Mouse (Mus musculus): Measurements from ENCODE around the gene Taf4. TPM values are rescaled to one million over a fixed set of nuclear protein-coding genes. Genes with fewer than 3 reads are reported as not detected.

Taf4 gene
- polyA plus RNA-seq, 1 experiment, result 11.0 TPM

DNA sequence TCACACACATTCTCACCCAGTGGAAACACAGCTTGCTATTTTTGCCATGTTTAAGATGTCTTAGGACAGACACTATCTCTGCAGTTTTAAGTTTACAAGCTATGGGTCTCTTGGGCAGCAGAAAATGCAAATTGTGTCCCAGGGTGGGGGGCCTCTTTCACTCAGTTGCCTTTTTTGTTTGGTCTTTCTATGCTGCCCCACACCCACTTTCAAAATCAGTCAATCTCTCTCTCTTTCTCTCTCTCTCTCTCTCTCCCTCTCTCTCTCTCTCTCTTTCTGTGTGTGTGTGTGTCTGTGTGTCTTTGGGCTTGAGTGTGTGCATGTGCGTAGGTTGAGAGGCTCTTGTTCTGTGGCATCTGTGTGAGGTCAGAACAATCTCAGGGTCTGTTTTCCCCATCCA, 9.2 kb upstream of the Taf4 start:
- Histone ChIP-seq H3K4me3 (ENCODE audit: insufficient read depth, low read length) (no peak overlapping the region), H3K27ac (ENCODE audit: insufficient read depth, low read length) (no peak overlapping the region), H3K4me1 (ENCODE audit: control insufficient read depth, insufficient read depth, low read length) (no peaks in the 10 kb centered on the region)
- TF ChIP-seq CTCF (IDR thresholded peaks at IDR 0.05; ENCODE audit: extremely low read depth, insufficient read depth, low read length), result no peak
- no peak for TF ChIP-seq POLR2A (IDR thresholded peaks at IDR 0.05; ENCODE audit: extremely low read depth, insufficient read depth, low read length)

DNA sequence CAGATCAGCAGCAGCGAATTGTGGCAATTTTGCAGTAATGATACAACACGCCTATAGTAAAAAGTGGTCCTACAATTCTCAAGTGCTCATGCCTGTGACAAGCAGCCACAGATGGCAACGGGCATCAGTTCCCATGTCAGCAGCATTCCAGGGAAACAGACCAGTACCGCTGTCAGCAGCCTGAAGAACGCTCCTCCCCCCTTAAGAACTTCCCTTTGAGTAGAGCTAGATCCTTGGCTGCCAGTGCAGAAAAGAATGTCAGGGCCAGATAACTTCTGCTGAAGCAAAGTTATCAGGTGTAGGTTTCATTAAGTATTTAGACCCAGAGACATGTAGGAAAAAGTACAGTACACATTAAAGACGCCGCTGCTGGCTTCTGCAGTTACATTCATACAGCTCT, 8.4 kb upstream of the Taf4 start:
- TF ChIP-seq POLR2A (IDR thresholded peaks at IDR 0.05; ENCODE audit: extremely low read depth, insufficient read depth, low read length) (no peak), CTCF (IDR thresholded peaks at IDR 0.05; ENCODE audit: extremely low read depth, insufficient read depth, low read length) (no peak)
- H3K4me1 ChIP-seq (ENCODE audit: control insufficient read depth, insufficient read depth, low read length), result no peaks in the 10 kb centered on the region

DNA sequence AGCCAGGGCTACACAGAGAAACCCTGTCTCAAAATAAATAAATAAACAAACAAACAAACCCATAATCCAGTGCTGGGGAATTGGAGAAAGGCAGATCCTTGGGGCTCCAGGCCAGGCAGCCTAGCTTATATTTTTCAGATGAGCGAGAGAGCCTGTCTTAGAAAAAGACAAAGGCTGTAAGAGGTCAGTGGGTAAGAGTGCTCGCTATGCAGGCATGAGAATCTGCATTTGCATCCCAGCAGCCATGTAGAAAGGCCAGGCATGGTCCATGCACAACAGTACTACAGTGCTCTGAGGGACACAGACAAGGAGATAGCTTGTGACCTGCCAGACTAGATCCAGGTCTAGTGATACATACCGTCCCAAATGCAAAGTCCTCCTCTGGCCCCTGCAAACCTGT, 6.3 kb upstream of the Taf4 start:
- Histone ChIP-seq H3K27ac (ENCODE audit: insufficient read depth, low read length) (no peak overlapping the region), H3K4me1 (ENCODE audit: control insufficient read depth, insufficient read depth, low read length) (peaks cover 10% of the 10 kb centered on the region), H3K4me3 (ENCODE audit: insufficient read depth, low read length) (no peak overlapping the region)
- TF ChIP-seq POLR2A (IDR thresholded peaks at IDR 0.05; ENCODE audit: extremely low read depth, insufficient read depth, low read length), result no peak
- no peak for TF ChIP-seq CTCF (IDR thresholded peaks at IDR 0.05; ENCODE audit: extremely low read depth, insufficient read depth, low read length)

More for the DNA sequence above, 8.4 kb upstream of the Taf4 start:
- Histone ChIP-seq H3K4me3 (ENCODE audit: insufficient read depth, low read length) (no peak overlapping the region), H3K27ac (ENCODE audit: insufficient read depth, low read length) (no peak overlapping the region)

DNA sequence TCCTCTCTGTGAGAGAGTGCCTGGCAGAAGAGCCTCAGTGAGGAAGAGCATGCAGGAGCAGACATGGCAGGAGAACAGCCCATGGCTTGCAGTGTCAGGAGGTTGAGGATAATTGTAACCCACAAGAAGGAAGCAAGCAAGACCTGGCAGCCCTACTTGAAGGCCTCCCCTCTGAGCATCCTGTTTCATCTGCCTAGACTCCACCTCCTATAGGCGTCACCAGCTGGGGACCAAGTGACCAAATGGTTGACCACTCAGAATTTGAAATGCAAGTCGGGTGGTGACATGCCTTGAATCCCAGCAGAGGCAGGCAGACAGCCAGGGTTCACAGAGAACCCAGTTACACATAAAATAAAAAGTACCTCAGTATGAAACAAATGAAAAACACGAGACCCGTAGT, 4.2 kb upstream of the Taf4 start:
- Histone ChIP-seq H3K27ac (ENCODE audit: insufficient read depth, low read length) (no peak overlapping the region), H3K4me3 (ENCODE audit: insufficient read depth, low read length) (no peak overlapping the region), H3K4me1 (ENCODE audit: control insufficient read depth, insufficient read depth, low read length) (peaks cover 10% of the 10 kb centered on the region)
- TF ChIP-seq POLR2A (IDR thresholded peaks at IDR 0.05; ENCODE audit: extremely low read depth, insufficient read depth, low read length) (no peak), CTCF (IDR thresholded peaks at IDR 0.05; ENCODE audit: extremely low read depth, insufficient read depth, low read length) (no peak)

DNA sequence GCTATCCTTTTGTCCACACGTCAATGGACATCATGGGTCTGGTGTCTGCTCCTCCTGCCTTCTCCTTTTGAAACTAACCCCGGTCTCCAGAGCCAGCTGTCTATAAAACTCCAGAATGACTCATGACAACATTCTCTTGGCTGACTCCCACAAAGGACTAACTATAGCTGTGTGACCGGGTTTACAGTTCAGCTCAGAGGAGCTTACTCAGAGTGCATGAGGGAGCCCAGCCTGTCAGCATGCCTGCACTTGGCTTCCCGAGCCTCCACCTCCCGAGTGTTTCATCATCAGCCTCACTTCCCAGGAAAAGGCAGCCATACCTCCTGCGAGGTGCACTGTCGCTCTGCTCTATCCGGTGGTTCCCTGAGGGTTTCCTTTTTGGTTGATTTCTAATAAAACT, 3.4 kb upstream of the Taf4 start:
- TF ChIP-seq CTCF (IDR thresholded peaks at IDR 0.05; ENCODE audit: extremely low read depth, insufficient read depth, low read length), result no peak
- no peak for TF ChIP-seq POLR2A (IDR thresholded peaks at IDR 0.05; ENCODE audit: extremely low read depth, insufficient read depth, low read length)
- peaks cover 10% of the 10 kb centered on the region for H3K4me1 ChIP-seq (ENCODE audit: control insufficient read depth, insufficient read depth, low read length)

DNA sequence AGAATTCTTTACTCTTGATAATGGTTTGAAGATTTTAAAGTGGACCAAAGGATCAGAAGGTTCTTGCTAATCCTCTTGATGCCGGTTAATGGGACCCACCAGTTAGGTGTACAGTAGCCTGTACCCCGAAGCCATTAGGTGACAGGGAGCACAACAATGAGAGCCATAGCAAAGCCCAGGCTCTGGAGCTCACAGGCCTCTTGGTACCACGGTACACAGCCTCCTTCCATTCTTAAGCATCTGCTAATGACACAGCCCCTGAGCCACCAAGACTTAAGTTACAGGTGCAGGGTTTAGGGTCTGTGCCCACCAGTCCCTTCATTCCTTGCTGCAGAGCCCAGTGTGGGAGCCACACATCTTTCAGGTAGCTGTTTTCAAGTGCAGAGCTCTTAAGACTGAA, 1.8 kb upstream of the Taf4 start:
- Histone ChIP-seq H3K4me3 (ENCODE audit: insufficient read depth, low read length) (no peak overlapping the region; the same call in 1 of the 2 replicates), H3K27ac (ENCODE audit: insufficient read depth, low read length) (no peak overlapping the region), H3K4me1 (ENCODE audit: control insufficient read depth, insufficient read depth, low read length) (peaks cover 12% of the 10 kb centered on the region)
- TF ChIP-seq POLR2A (IDR thresholded peaks at IDR 0.05; ENCODE audit: extremely low read depth, insufficient read depth, low read length), result no peak
- TF ChIP-seq CTCF (IDR thresholded peaks at IDR 0.05; ENCODE audit: extremely low read depth, insufficient read depth, low read length), result no peak

More for the DNA sequence above, 3.4 kb upstream of the Taf4 start:
- Histone ChIP-seq H3K4me3 (ENCODE audit: insufficient read depth, low read length) (no peak overlapping the region), H3K27ac (ENCODE audit: insufficient read depth, low read length) (no peak overlapping the region)

DNA sequence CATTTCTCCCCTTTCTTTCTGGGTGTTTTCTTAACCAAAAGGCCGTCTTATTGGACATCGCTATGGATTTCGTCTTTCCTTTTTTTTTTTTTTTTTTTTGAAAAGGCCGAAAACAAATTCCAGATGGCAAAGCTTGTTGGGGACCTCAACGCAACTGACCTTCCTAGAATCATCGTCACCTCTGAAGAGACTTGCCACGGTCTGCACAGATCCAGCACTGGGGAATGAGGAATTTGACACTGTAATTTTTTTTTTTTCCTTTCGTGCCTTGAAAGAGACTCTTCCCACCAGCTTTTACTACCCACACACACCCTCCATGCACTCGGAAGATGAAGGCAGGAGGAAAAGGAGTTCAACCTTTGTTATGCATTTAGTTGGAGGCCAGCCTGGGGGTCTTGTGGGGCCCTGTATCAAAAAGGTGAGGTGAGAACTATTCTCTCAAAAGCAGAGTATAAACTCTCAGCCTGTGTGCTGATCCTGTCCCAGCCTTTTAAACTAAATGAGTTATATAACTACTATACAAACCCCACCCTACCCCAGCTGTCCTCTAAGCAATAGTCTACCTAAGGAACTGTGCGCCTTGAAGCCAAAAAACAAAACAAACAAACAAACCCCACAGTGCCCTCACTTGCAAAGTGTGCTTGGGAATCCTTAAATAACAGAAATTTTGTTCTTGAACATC, 1.0 kb upstream of the Taf4 start:
- TF ChIP-seq CTCF (IDR thresholded peaks at IDR 0.05; ENCODE audit: extremely low read depth, insufficient read depth, low read length), result no peak
- no peak for TF ChIP-seq POLR2A (IDR thresholded peaks at IDR 0.05; ENCODE audit: extremely low read depth, insufficient read depth, low read length)
- Histone ChIP-seq H3K4me3 (ENCODE audit: insufficient read depth, low read length) (peak overlapping the region; percentile 86), H3K4me1 (ENCODE audit: control insufficient read depth, insufficient read depth, low read length) (peaks cover 14% of the 10 kb centered on the region), H3K27ac (ENCODE audit: insufficient read depth, low read length) (peak overlapping the region; percentile 99)

DNA sequence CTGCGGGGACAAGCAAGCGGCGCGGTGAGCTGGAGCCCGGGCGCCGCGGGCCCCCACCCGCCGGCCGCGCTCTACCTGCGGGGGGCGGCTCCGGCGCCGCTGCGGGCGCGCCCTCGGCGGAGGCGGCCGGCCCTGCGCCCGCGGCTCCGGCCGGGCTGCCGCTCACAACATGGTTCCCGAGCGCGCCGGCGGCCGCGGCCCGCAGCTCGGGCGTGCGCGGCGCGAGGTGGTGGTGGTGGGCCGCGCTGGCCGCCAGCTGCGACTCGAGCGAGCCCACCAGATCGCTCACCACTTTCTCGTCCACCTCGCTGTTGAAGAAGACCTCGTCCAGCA, 185 bp downstream of the Taf4 start:
- Histone ChIP-seq H3K4me1 (ENCODE audit: control insufficient read depth, insufficient read depth, low read length) (peaks cover 18% of the 10 kb centered on the region), H3K4me3 (ENCODE audit: insufficient read depth, low read length) (peak overlapping the region; percentile 86), H3K27ac (ENCODE audit: insufficient read depth, low read length) (peak overlapping the region; percentile 93)
- TF ChIP-seq CTCF (IDR thresholded peaks at IDR 0.05; ENCODE audit: extremely low read depth, insufficient read depth, low read length), result no peak
- TF ChIP-seq POLR2A (IDR thresholded peaks at IDR 0.05; ENCODE audit: extremely low read depth, insufficient read depth, low read length), result no peak

DNA sequence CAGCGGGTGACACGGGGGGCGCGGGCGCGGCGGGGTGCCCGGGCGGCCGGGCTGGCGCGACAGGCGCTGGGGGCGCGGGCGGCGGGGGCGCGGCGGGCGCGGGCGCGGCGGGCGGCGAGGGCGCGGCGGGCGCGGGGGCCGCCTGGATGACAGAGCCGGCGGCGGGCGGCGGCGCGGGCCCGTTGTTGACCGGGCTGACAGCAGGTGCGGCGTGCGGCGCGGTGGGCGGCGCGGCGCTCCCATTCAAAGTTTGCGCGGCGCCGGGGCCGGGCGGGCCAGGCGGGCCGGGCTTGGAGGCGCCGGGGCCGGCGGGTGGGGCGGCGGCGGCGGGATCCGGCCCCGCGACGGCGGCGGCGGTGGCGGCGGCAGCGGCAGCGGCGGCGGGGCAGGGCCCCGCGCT, 595 bp downstream of the Taf4 start:
- H3K4me3 ChIP-seq (ENCODE audit: insufficient read depth, low read length), result peak overlapping the region; percentile 86; the same call in 1 of the 2 replicates
- TF ChIP-seq POLR2A (IDR thresholded peaks at IDR 0.05; ENCODE audit: extremely low read depth, insufficient read depth, low read length) (no peak), CTCF (IDR thresholded peaks at IDR 0.05; ENCODE audit: extremely low read depth, insufficient read depth, low read length) (no peak)
- peaks cover 18% of the 10 kb centered on the region for H3K4me1 ChIP-seq (ENCODE audit: control insufficient read depth, insufficient read depth, low read length)
- no peak overlapping the region for H3K27ac ChIP-seq (ENCODE audit: insufficient read depth, low read length)

DNA sequence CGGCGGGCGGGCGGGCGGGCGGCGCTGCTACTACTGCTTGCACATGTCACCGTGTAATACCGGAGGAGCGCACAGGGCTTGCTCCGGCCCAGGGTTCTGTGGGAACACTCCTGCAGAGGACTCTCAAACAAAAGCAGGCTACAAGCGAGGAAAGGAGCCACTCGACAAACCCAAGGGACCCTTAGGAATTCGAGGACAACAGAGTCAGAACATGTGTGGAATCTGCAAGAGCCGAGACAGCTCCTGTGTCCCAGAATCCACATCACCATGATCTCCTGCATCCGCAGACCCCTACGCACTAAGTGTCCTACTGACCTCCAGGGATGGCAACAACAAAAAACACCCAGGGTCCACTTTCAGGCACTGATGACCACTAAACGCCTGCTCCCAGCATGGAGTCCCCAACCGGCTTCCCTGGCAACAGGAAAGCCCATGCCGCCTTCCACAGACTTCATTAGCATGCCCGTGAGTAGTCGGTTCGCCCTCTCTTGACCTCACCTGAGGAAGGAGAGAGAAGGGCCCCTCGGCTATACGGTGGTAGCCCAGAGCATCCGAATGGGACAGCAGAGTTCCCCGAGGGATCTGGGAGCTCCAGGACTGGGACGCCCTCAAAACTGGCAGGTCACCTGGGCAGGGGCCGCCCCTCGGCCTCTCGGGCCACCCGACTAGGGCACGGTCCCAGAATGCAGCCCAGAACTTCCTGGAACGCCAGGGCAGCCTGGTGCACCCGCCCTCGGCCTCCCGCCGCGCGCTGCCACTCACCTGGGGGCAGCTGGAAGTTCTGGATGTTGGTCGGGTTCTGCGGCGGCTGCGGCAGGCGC, 1.6 kb downstream of the Taf4 start:
- peaks cover 18% of the 10 kb centered on the region for H3K4me1 ChIP-seq (ENCODE audit: control insufficient read depth, insufficient read depth, low read length)

More for the DNA sequence above, 1.6 kb downstream of the Taf4 start:
- Histone ChIP-seq H3K27ac (ENCODE audit: insufficient read depth, low read length) (no peak overlapping the region), H3K4me3 (ENCODE audit: insufficient read depth, low read length) (peak overlapping the region; percentile 67)
- TF ChIP-seq POLR2A (IDR thresholded peaks at IDR 0.05; ENCODE audit: extremely low read depth, insufficient read depth, low read length) (no peak), CTCF (IDR thresholded peaks at IDR 0.05; ENCODE audit: extremely low read depth, insufficient read depth, low read length) (no peak)
